Mouse (Mus musculus): Measurements from ENCODE around the gene Cwc22.
"Not testable (repeated sequence)": the region's sequence is repeated elsewhere in the genome, so short reads cannot be mapped to it uniquely, and the experiment has no call there.

Cwc22 gene

DNA sequence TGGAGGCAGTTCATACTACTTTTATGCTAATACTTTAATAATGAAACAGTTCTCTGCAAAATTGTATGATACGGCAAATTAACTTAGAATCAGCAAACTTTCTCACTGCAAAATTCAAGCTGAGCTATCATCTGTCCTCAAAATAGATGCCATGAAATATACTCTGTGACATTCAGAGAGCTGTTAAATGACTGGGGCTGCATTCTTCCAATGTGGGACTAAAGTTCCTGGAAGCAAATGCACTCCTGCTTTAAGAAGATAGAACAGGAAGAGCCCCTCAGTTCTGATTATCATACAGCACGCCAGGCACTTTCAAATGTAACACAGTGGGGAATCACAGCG lies 48.6 kb downstream of the Cwc22 start:
- in situ Hi-C loops (cut with MboI), result no loop called here

- in situ Hi-C loops (cut with MboI), result no loop called here
These were observed 49.2 kb downstream of the Cwc22 start for GRCm38 (mm10) chr2:77896843-77897557.

GRCm38 (mm10) chr2:77895906-77896570 lies 50.1 kb downstream of the Cwc22 start:
- in situ Hi-C loops (cut with MboI), result not testable (repeated sequence)

- in situ Hi-C loops (cut with MboI), result no loop called here
These were observed 51.3 kb downstream of the Cwc22 start for GRCm38 (mm10) chr2:77894896-77895295.

DNA sequence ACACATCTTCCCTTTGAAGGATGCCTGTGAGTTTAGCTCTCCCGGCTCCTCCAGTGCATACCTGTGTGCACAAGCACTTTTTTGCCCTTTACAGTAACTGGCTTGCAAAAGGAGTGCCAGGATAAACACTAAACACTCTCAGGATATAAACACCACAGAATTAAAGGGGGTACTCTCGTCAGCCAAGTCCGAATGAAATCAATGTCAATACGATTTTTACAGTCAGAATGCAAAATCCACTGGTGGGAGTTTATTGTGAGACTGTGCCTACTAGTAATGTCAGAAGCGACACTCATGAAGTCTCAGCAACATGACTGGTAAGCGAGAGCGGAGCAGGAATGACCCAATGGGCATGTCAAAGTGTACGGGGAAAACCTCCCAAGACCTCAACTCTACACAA lies 52.7 kb downstream of the Cwc22 start:
- in situ Hi-C loops (cut with MboI), result no loop called here

- in situ Hi-C loops (cut with MboI), result no loop called here
These were observed 53.6 kb downstream of the Cwc22 start for GRCm38 (mm10) chr2:77892573-77892972.

DNA sequence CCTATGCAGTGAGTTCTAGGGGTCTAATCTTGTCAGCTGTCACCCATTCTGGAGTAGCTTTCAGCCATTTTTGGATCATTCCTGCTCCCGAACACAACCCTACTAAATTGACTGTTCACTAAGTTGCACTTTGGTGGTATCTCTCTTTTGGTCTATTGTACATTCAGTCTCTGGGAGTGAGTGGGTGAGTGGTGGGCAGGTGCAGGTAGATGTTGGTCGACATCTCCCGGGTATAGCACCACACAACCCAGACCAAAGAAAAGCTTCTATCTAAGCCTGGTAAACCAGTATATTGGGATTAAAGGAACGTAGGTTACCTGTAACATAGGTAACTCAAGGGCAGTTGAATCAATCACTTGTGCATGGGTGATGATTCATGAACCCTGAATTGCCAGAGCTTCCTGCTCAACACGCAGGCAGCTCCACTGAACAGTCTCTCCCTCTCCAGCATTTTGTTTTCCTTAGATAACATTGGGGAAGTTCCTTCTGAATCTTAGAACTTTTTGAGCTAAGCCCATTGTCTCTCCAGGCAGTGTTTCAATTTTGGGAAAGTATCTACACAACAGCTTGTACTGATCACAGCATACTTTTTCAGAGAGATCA lies 55.2 kb downstream of the Cwc22 start:
- in situ Hi-C loops (cut with MboI), result no loop called here

DNA sequence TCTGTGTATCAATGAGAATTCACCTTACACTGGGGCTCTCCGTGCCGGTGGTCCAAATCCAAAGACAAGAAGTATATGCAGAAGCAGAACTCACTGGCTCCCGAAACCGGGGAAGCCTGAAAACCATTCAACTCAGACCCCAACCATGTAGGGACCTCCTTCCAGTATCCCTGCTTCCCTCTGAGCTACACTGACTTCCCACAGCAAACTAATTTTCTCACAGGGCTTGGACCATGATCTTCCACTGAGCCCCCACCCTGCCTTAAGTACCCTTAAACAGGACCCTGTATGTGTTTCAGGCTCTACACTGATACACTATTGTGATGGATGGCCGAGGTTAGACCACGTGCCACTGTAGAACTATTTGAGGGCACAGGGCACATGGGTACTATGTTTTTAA lies 56.2 kb downstream of the Cwc22 start:
- in situ Hi-C loops (cut with MboI), result no loop called here

DNA sequence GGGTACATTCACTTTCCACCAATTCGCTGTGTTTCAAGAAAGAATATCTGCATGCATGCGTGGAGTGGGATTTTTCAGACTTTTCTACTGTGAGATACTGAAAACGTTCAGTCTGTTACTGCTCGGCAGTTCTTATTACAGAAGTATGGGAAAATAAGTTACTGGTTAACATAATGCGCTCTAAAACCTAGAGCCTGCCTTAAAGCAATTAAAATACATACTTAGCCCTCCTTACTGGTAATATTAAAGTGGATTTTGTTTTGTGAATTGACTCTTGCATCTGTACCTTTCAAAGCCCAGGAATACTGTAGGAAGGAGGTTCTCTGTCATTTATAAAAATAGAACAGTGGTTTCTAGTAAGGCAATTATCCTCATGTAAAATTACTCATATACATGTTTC lies 56.8 kb downstream of the Cwc22 start:
- in situ Hi-C loops (cut with MboI), result no loop called here

DNA sequence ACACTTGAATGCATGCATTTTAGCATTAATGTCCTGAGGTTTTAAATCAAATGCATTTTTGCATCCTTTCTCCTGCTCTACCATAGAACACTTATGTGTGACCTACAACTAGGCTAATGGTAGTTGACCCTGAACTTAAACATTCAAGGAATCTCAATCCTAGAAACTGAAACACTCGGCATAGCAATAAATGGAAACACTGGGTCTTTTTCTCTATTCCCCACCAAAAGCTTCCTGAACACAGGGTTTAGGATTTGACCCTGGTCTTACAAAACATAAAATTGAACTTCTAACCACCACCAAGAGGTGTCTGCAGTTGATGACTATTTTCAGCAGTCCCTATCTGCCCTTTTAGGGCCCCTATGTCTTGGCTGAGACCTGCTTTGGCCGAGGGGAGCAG lies 57.3 kb downstream of the Cwc22 start:
- in situ Hi-C loops (cut with MboI), result no loop called here

DNA sequence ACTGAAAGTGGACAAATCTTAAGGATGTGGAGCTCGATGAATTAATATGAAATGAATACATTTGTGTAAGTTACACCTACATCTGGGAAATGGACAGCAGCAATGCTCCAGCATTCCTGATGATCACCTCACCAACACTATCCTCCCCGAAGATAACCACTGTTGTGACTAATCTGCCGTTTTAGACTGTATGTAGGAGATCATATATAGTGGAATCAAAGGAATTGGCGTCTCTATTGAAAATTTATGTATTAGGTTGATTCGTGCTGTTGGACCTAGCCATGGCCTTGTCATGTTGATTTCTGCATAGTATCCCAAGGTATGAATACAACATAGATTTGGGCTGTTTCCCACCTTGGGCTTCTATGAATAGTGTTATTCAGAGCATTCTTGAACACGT lies 58.1 kb downstream of the Cwc22 start:
- in situ Hi-C loops (cut with MboI), result no loop called here

- in situ Hi-C loops (cut with MboI), result no loop called here
These were observed 59.0 kb downstream of the Cwc22 start for GRCm38 (mm10) chr2:77887166-77887565.

DNA sequence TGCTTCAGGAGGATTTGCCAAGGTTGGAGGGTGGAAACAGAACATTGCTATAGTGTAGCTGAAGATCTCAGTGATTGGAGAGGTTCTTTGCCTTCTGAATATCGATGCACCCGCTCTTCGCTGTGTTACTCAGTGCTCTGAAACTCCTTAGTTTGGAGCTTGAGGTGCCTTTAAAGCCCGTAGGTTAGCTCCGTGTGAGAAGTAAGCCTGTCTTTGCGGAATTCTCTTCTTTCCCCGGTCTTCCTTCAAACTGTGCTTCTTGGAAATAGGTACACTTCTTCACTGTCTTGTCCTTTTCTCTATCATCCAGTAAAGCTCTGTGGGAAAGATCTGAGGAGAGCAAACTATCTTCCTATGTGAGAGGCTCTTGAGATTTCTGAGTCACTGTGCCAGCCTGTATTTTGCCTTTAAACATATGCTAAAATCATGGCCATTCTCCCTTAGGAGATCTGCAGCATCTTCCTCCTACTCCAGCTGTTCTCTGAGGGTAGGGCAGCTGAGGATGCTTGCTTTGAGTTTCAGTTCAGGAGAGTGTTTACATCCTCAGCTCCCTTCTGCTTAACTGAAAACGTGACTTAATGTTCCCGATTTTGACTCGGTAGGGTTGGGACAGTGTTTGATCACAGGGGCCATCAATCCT lies 60.6 kb downstream of the Cwc22 start:
- in situ Hi-C loops (cut with MboI), result no loop called here

DNA sequence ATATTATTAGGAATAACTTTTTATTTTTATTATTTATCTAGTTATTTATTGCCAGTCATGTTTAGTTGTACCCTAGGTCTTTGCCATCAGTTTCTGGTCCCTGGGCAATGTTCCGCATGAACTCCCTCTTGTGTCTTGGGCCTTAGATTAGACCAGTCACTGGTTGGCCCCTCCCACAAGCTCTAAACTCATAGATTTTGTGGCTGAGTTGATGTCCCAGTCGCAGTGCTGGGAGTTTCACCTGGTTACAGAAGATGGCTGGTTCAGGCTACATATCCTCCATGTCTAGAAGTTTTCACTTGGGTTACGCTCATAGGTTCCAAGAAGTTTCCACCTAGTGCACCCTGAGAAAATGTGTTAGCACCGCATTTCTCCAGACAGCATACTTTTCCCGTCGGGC lies 61.1 kb downstream of the Cwc22 start:
- in situ Hi-C loops (cut with MboI), result no loop called here

DNA sequence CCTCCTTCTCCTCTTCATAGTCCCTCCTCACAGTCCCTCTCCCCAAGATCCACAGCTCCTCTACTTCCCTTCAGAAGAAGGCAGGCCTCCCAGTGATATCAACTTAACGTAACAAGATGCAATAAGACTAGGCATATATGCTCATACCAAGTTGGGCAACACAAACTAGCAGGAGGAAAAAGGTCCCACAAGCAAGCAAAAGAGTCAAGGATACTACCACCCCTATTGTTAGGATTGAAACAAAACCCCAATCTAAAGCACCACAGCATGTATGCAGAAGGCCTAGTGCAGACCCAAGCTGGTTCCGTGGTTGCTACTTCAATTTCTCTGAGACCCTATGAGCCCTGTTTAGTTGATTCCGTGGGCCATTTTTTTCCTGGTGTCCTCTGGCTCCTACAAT lies 61.7 kb downstream of the Cwc22 start:
- in situ Hi-C loops (cut with MboI), result no loop called here

DNA sequence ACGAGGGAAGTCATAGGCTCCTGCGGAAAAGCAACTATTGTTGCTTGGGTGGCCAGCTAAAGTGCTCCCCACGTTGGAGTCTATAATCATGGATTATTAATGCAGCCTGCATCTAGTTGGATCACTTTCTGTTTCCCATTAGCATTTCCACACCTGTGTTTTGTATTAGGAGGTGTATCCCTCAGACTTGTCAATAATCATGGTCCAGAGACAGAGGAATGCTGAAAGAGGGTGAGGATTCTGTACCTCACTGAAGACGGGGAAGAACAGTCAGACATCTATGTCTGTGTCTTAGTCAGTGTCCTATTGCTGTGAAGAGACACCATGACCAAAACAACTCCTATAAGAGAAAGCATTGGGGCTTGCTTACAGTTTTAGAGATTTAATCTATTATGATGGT lies 63.2 kb downstream of the Cwc22 start:
- in situ Hi-C loops (cut with MboI), result no loop called here

- in situ Hi-C loops (cut with MboI), result no loop called here
These were observed 64.6 kb downstream of the Cwc22 start for GRCm38 (mm10) chr2:77881301-77882199.

DNA sequence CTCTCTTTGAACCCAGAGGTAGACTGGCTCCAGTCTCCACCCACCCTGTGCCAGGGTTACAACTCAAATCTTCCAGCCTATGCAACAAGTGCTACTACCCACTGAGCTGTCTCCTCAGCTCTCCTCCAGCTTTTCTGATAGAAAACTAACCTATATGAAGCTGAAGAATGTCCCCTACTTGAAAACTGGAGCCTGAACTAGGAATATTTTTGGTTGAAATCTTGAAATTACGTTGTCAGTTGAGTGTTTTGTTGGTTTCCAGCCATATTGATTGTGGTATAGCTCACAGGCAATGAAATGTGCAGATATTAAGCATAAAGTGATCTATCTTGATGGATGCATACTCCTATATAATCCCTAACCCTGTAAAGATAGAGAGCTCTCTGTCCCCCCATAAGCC lies 65.8 kb downstream of the Cwc22 start:
- in situ Hi-C loops (cut with MboI), result no loop called here

GRCm38 (mm10) chr2:77879736-77880135 lies 66.4 kb downstream of the Cwc22 start:
- in situ Hi-C loops (cut with MboI), result no loop called here

DNA sequence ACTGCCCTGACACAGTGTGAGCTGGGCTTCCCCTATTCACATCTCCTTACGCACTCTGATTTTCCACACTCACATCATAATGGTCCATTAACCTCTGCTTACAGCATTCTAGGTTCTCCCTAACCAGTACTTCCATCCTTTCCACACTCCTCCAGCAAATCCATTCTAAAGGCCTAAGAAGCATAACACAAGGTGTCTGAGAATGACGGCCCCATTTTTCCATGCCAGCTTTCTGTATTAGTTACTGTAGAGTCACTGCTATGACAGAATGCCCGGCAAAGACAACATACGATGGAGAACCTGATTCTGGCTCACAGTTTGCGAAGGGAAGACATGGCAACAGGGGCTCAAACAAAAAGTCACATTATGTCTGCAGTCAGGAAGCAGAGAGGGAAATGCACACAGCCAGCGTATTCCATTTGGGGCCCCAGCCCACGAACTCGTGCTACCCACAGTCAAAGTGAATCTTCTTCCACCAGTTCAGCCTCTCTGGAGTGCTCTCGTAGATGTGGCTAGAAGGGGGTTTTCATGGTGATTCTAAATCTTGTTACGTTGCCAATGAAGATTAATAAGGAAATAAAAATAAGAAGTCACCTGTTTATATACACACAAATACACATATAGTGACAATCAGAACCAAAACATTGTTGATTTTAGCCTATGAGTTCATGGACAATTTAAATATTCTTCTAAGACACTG lies 68.9 kb downstream of the Cwc22 start:
- in situ Hi-C loops (cut with MboI), result no loop called here

GRCm38 (mm10) chr2:77876331-77876730 lies 69.8 kb downstream of the Cwc22 start:
- in situ Hi-C loops (cut with MboI), result no loop called here
